Mouse (Mus musculus) brain, embryonic 18.5 days (tissue): ENCODE data around the gene Lsm11.
"Not testable (repeated sequence)": the region's sequence is repeated elsewhere in the genome, so short reads cannot be mapped to it uniquely, and the experiment has no call there.

Source experiments
- DNase-seq: peaks from one replicate; pipeline ENCODE4 v3.0.0-alpha.2; 2012; ENCODE audit warnings: low read depth, low spot score

The Lsm11 gene

GRCm38 (mm10) chr11:45883270-45883931 lies 61.3 kb downstream of the Lsm11 start:
- no peak for DNase-seq

- no peak for DNase-seq
These were observed 63.1 kb downstream of the Lsm11 start for GRCm38 (mm10) chr11:45881683-45882068.

- peak; percentile 37 for DNase-seq
These were observed 63.6 kb downstream of the Lsm11 start for GRCm38 (mm10) chr11:45881026-45881682.

- DNase-seq: not testable (repeated sequence)
These were observed 65.4 kb downstream of the Lsm11 start for GRCm38 (mm10) chr11:45879366-45879765.
